In the genomic region with DNA sequence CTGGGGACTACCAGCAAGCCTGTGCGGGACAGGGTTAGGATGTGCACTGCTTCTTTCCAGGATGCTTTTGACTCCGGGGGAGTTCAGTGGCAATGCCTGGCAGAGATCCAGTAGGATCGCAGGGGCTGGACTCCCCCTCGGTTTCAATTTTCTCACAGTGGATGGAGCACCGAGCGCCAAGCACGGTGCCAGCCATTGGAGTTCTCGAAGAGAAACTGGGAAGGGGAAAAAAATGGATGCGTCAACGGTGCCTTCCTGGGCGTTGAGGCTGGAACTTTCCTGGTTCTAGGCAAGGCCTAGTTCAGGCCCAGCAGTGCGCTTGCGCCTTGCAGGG, we compare ENCODE assay signal across 9 mouse cellular contexts. TPM values are rescaled to one million over a fixed set of nuclear protein-coding genes. Genes with fewer than 3 reads are reported as not detected.
DNase-seq lines count a peak whose midpoint lies in the region; ATAC-seq lines count a peak whose summit lies in the region.
"Had no signal": no experiment of that assay in that cellular context is flagged by ENCODE, and none has a peak within 500 bp of the region (broad histone marks: within the 10 kb centered on the region; RNA-seq: fewer than 3 reads in every experiment).

No protein-coding gene starts in this region.

- no peak for ATAC-seq in kidney, embryonic 15.5 days (replicated peaks; ENCODE audit: low FRiP score)
- ATAC-seq in embryonic facial prominence, embryonic 11.5 days (replicated peaks; ENCODE audit: insufficient number of reproducible peaks, low FRiP score, low TSS enrichment, low read depth): 0 out of 2 replicates have a peak, but pooled peaks have one; percentile 21
- ATAC-seq in hindbrain, embryonic 14.5 days (ENCODE audit: low FRiP score): peak; percentile 50
- no peak; the same call in 1 of the 2 replicates for ATAC-seq in midbrain, embryonic 14.5 days (ENCODE audit: low FRiP score, low TSS enrichment)

- H3K9ac ChIP-seq in kidney, embryonic 15.5 days: no peak overlapping the region
- no peak overlapping the region for H3K9ac ChIP-seq in embryonic facial prominence, embryonic 11.5 days (replicated peaks; ENCODE audit: low read length)
- H3K9ac ChIP-seq in hindbrain, embryonic 14.5 days: no peak overlapping the region
- H3K9ac ChIP-seq in midbrain, embryonic 14.5 days (replicated peaks; ENCODE audit: low read length): peak overlapping the region; percentile 68; the same call in 1 of the 2 replicates

- no peak overlapping the region for H3K27ac ChIP-seq in kidney, embryonic 15.5 days
- no peak overlapping the region for H3K27ac ChIP-seq in embryonic facial prominence, embryonic 11.5 days (replicated peaks; ENCODE audit: low read depth, low read length)
- no peak overlapping the region for H3K27ac ChIP-seq in hindbrain, embryonic 14.5 days
- H3K27ac ChIP-seq in midbrain, embryonic 14.5 days (replicated peaks; ENCODE audit: low read depth, low read length): no peak overlapping the region

- H3K4me2 ChIP-seq in kidney, embryonic 15.5 days: peak overlapping the region; percentile 83
- H3K4me2 ChIP-seq in embryonic facial prominence, embryonic 11.5 days (ENCODE audit: low read depth, low read length): peak overlapping the region; percentile 88
- H3K4me2 ChIP-seq in hindbrain, embryonic 14.5 days (replicated peaks): peak overlapping the region; percentile 85
- peak overlapping the region; percentile 75 for H3K4me2 ChIP-seq in midbrain, embryonic 14.5 days (ENCODE audit: low read length)

- H3K4me1 ChIP-seq in kidney, embryonic 15.5 days: peaks cover 16% of the 10 kb centered on the region
- H3K4me1 ChIP-seq in embryonic facial prominence, embryonic 11.5 days (ENCODE audit: control insufficient read depth, insufficient read depth, low read length): peaks cover 7% of the 10 kb centered on the region; the same call in 1 of the 2 replicates
- peaks cover 10% of the 10 kb centered on the region; the same call in 1 of the 2 replicates for H3K4me1 ChIP-seq in hindbrain, embryonic 14.5 days (replicated peaks; ENCODE audit: control insufficient read depth, insufficient read depth, low read length)
- peaks cover 8% of the 10 kb centered on the region for H3K4me1 ChIP-seq in midbrain, embryonic 14.5 days (ENCODE audit: control insufficient read depth, insufficient read depth, low read length)

- no peaks in the 10 kb centered on the region for H3K36me3 ChIP-seq in kidney, embryonic 15.5 days
- H3K36me3 ChIP-seq in embryonic facial prominence, embryonic 11.5 days (replicated peaks; ENCODE audit: control insufficient read depth, insufficient read depth, low read depth, low read length): no peaks in the 10 kb centered on the region
- H3K36me3 ChIP-seq in hindbrain, embryonic 14.5 days (replicated peaks; ENCODE audit: control insufficient read depth, insufficient read depth): no peaks in the 10 kb centered on the region
- no peaks in the 10 kb centered on the region for H3K36me3 ChIP-seq in midbrain, embryonic 14.5 days (ENCODE audit: control insufficient read depth, insufficient read depth, low read length)

- 40% methylated on average over 13 of the region's 13 CpGs for WGBS in kidney, embryonic 15.5 days
- 46% methylated on average over 13 of the region's 13 CpGs for WGBS in embryonic facial prominence, embryonic 11.5 days
- WGBS in hindbrain, embryonic 14.5 days: 47% methylated on average over 13 of the region's 13 CpGs
- 52% methylated on average over 13 of the region's 13 CpGs for WGBS in midbrain, embryonic 14.5 days

- H3K27me3 ChIP-seq in kidney, embryonic 15.5 days: peaks cover 40% of the 10 kb centered on the region
- H3K27me3 ChIP-seq in embryonic facial prominence, embryonic 11.5 days (ENCODE audit: control insufficient read depth, insufficient read depth, low read length): peaks cover 32% of the 10 kb centered on the region
- H3K27me3 ChIP-seq in hindbrain, embryonic 14.5 days (ENCODE audit: control insufficient read depth, insufficient read depth, low read length): peaks cover 40% of the 10 kb centered on the region
- H3K27me3 ChIP-seq in midbrain, embryonic 14.5 days (ENCODE audit: control insufficient read depth, insufficient read depth, low read length): peaks cover 28% of the 10 kb centered on the region

- intact Hi-C loops in left cerebral cortex, postnatal 4 days (cut with DNase I): no loop called here

- no peak for DNase-seq in kidney, adult 9 months
- DNase-seq in embryonic facial prominence, embryonic 11.5 days (ENCODE audit: low spot score): no peak
- DNase-seq in hindbrain, embryonic 14.5 days (ENCODE audit: low spot score): no peak
- no peak for DNase-seq in midbrain, embryonic 14.5 days
- no peak for DNase-seq in frontal cortex, postnatal 25 days (ENCODE audit: low spot score in 2 of 2)
- no peak for DNase-seq in gastrocnemius, postnatal 4 days (ENCODE audit: low spot score in 2 of 2)
- DNase-seq in left cerebral cortex, postnatal 4 days: no peak

- peaks cover 6% of the 10 kb centered on the region; the same call in 1 of the 2 replicates for H3K9me3 ChIP-seq in kidney, embryonic 15.5 days (replicated peaks)
- no peaks in the 10 kb centered on the region for H3K9me3 ChIP-seq in embryonic facial prominence, embryonic 11.5 days (replicated peaks; ENCODE audit: control insufficient read depth, low read length)
- no peaks in the 10 kb centered on the region for H3K9me3 ChIP-seq in hindbrain, embryonic 14.5 days (ENCODE audit: control insufficient read depth, low read length)
- H3K9me3 ChIP-seq in midbrain, embryonic 14.5 days (ENCODE audit: control insufficient read depth, low read length): no peaks in the 10 kb centered on the region

- peak overlapping the region; percentile 46 for H3K4me3 ChIP-seq in kidney, embryonic 15.5 days (replicated peaks)
- peak overlapping the region; percentile 39 for H3K4me3 ChIP-seq in embryonic facial prominence, embryonic 11.5 days (ENCODE audit: low read depth, low read length)
- peak overlapping the region; percentile 45 for H3K4me3 ChIP-seq in hindbrain, embryonic 14.5 days (replicated peaks; ENCODE audit: low read length)
- H3K4me3 ChIP-seq in midbrain, embryonic 14.5 days (replicated peaks; ENCODE audit: low read depth, low read length): peak overlapping the region; percentile 45; the same call in 1 of the 2 replicates

RNA-seq across cellular contexts. Expression of a gene that starts 0.3 kb away (rescaled TPM):
- 0.03 TPM in 1 of 2 replicates, not detected in the other for polyA plus RNA-seq in kidney, embryonic 15.5 days (2015; fragmentation: Nextera tagmentation; extraction: Ambion mirVana)
- polyA plus RNA-seq in embryonic facial prominence, embryonic 11.5 days (2014; fragmentation: Nextera tagmentation; extraction: Ambion mirVana): not detected in 2 replicates
- polyA plus RNA-seq in hindbrain, embryonic 14.5 days (2014; fragmentation: Nextera tagmentation; extraction: Ambion mirVana): 0.50 and 0.56 TPM in 2 replicates
- 0.78 and 0.92 TPM in 2 replicates for polyA plus RNA-seq in midbrain, embryonic 14.5 days (2014; fragmentation: Nextera tagmentation; extraction: Ambion mirVana)
- under 1 TPM; 0.10 to 0.34 TPM for total RNA-seq in gastrocnemius, postnatal 4 days (2021)
- 1 to 10 TPM; 2.1 to 3.3 TPM for total RNA-seq in left cerebral cortex, postnatal 4 days (2021)
- total RNA-seq: neutrophil, adult 5-6 weeks had no signal

RNA-seq across cellular contexts. Expression of a gene that starts 36.6 kb away (rescaled TPM):
- 17.8 and 22.6 TPM in 2 replicates for polyA plus RNA-seq in kidney, embryonic 15.5 days (2015; fragmentation: Nextera tagmentation; extraction: Ambion mirVana)
- polyA plus RNA-seq in embryonic facial prominence, embryonic 11.5 days (2014; fragmentation: Nextera tagmentation; extraction: Ambion mirVana): 16.5 and 21.1 TPM in 2 replicates
- 63.0 and 70.4 TPM in 2 replicates for polyA plus RNA-seq in hindbrain, embryonic 14.5 days (2014; fragmentation: Nextera tagmentation; extraction: Ambion mirVana)
- 71.7 and 78.7 TPM in 2 replicates for polyA plus RNA-seq in midbrain, embryonic 14.5 days (2014; fragmentation: Nextera tagmentation; extraction: Ambion mirVana)
- 1 to 10 TPM; 4.1 to 6.7 TPM for total RNA-seq in gastrocnemius, postnatal 4 days (2021)
- 10 to 100 TPM; 47.8 to 49.0 TPM for total RNA-seq in left cerebral cortex, postnatal 4 days (2021)

RNA-seq across cellular contexts. Expression of a gene that starts 36.8 kb away (rescaled TPM):
- polyA plus RNA-seq in kidney, embryonic 15.5 days (2015; fragmentation: Nextera tagmentation; extraction: Ambion mirVana): 24.8 and 27.3 TPM in 2 replicates
- 29.0 and 32.9 TPM in 2 replicates for polyA plus RNA-seq in embryonic facial prominence, embryonic 11.5 days (2014; fragmentation: Nextera tagmentation; extraction: Ambion mirVana)
- 11.1 and 12.3 TPM in 2 replicates for polyA plus RNA-seq in hindbrain, embryonic 14.5 days (2014; fragmentation: Nextera tagmentation; extraction: Ambion mirVana)
- polyA plus RNA-seq in midbrain, embryonic 14.5 days (2014; fragmentation: Nextera tagmentation; extraction: Ambion mirVana): 5.7 and 10.4 TPM in 2 replicates
- total RNA-seq in gastrocnemius, postnatal 4 days (2021): 1 to 10 TPM; 8.0 to 8.4 TPM
- total RNA-seq in left cerebral cortex, postnatal 4 days (2021): 1 to 10 TPM; 2.0 to 2.3 TPM

Comparison
In these comparisons a context has a peak if more than half of its experiments do, and no peak if none do; other contexts are left out.
1. ATAC-seq: peak in embryonic facial prominence, embryonic 11.5 days (single experiment) and hindbrain, embryonic 14.5 days (single experiment); none in kidney, embryonic 15.5 days (single experiment) and midbrain, embryonic 14.5 days (single experiment).
2. Peak in every context shown above with its lines, with median percentiles within 50 percentile points of each other: H3K4me2 ChIP-seq and H3K4me3 ChIP-seq.